Mouse (Mus musculus): ENCODE results near the gene Wdr95.

Wdr95 gene

DNA sequence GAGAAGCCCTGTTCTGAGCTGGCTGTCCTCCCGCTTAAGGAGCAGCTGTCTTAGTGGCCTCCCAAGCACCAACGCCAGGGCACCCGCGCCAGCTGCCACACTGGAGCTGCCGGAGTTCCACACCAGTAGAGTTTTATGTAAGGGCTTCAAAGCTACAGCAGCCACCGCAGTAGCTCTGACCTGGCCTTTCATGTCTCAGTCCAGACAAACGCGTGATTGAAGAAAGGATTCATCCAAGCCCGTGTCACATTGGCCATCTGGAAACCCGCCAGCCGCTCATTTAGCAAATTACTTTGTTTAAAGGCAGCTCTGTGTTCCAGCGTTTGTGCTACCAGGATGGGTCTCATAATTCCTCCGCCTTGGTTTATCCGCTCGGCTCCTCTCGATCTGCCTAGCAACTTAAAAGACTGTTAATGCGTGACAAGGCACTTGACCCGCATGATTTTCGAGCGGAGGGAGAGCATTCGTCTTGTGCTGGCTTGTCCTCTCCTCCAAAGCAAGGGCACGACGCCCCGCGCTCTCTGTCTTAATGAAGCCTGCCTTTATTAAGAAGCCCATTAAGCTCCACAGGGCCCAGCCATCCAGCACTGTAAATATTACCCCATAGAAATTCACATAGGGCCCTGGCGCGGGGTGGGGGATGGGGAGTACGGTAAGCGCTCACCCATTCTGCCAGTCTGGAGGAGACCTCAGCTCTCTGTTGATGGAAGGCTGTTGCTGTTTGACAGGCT is at the start of gene Wdr95:
TSS of gene Wdr95 (plus strand) at position 681 of the 731 bp plus-strand sequence.
- DNase-seq (ENCODE audit: low spot score in 2 of 2): no peak

DNA sequence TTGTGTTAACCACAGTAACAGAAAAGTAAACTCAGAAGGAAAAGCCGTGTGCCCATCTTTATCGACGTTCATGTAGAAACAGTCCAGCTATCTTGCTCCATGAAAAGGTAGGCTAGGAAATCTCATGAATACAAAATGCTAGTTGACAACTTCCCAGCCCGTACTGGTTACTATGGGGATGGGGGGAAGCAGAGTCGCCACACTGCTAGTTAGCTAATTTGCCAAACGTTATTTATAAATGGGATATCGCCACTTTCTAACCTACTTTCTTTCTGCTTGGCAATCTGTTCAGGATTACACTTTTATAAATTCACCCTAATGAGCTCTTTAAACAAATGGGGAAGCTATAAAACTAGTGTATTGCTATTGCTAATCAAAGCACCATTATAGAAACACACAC is 46.6 kb upstream of the Wdr95 start:
- no peak for DNase-seq (ENCODE audit: low spot score in 2 of 2)

DNA sequence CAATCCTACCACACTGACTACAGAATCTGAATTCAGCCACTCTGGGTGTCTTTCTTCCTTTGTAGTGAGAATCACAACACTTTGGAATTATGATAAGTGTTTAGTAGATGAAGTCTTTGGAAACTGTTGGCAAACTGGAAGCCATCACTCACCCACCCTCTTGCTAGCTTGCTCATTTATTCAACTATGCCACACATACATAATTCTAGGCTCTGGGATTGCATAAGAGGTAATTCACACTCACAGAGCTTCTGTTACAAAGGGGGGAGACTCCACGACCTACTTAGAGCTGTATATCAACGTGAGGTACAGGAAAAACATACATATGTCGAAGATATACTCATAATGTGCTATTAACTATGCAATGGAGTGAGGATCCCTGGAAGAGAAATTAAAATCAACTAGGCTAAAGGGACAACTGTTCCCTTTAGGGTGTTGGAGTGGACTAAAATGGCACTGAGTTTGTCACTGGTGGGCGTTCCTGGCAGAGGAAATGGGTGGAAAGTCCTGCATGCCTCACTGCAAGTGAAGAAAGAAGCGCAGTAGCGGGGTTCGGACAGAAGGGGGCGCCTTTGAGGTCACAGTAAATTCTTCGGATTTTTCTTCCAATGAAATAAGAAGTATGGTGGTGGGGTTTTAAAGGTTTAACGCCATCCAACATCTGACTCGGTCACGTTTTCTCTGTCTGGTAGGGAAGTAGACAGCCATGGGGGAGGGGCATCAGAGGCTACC is 45.0 kb upstream of the Wdr95 start:
- peak in 1 of 2 experiments; percentile 16 for DNase-seq (ENCODE audit: low spot score in 2 of 2)

DNA sequence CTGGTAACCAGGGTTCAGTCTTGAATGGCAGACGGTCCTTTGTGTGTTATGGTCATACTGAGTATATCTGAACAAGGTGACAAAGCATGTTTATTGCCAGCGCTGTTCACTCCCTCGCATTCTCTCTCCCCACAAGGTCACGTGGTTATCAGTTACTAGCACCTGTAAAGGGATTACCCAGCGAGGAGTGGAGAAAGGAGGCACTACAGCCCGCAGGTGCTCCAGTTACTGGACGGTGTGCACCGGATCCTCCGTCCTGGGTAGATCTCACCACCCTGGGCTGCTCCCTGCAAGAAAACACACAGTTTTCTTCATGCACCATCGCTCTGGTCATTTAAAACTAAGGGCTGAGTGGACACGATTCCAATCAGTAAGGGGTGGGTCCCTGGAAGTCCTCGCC is 44.2 kb upstream of the Wdr95 start:
- no peak for DNase-seq (ENCODE audit: low spot score in 2 of 2)

DNA sequence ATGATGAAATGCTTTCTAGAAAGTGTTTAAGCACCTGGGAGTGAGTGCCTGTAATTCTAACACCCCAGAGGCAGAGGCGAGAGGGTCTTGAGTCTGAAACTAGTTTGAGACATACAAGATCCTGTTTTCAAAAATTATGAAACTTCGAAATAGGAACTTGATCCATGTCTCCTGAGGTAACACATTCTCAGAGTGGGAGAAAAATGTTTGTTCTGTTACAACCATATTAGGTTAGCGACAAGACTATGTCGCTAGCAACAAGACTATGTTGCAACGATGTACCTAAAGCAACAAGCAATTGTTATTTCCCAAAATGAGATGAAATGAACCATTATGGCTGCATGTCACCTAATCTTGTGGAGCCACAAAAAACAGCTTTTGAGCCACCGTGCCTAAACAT is 43.0 kb upstream of the Wdr95 start:
- DNase-seq (ENCODE audit: low spot score in 2 of 2): no peak

DNA sequence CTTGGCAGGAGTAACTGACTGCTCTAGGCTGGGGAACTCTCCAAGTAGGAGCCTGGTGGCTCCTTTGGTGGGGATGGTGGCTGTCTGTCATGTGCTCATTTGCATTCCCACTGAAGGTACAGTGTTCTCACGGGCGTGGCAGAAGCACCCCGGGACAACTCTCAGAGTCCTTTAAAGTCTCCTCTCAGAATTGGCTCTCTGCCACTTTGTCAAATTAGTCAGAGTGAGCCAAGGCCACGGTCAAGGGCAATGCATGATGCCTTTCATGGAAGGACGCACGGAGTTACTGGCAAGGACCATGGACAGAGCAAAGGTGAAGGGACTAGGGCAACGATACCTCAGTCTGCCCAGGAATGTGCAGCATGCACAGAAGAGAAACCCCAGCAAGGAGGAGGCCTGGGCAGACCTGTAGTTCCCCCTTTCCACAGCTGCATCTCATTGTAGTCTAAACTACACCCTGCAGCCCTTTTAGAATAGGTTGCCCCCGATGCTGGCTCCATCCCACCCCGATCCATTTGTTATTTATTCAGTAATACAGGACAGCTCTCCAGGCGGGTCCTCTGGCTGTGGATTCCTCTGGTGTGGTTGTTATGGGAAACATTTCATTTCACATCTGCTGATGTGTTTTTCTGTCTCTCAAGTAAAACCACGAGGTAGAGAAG is 40.0 kb upstream of the Wdr95 start:
- DNase-seq (ENCODE audit: low spot score in 2 of 2): no peak

DNA sequence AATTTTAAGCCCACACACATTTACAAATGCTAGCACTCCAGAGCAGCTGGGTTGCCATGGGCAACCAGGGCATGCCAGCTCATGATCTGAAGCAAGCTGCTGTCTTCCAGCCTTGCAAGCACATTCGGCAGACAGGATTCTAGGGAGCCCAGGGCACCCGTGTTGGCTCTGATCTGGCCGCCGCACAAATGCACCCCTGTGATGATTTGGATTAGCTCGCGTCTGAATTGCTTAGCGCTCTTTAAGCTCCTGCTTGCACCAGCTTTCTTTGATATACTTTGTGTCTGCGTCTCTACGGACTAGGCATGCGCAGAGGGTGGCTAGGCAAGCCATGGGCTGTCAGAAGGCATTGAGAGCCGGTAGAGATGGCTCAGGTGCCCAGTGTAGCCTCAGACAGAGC is 39.3 kb upstream of the Wdr95 start:
- no peak for DNase-seq (ENCODE audit: low spot score in 2 of 2)

DNA sequence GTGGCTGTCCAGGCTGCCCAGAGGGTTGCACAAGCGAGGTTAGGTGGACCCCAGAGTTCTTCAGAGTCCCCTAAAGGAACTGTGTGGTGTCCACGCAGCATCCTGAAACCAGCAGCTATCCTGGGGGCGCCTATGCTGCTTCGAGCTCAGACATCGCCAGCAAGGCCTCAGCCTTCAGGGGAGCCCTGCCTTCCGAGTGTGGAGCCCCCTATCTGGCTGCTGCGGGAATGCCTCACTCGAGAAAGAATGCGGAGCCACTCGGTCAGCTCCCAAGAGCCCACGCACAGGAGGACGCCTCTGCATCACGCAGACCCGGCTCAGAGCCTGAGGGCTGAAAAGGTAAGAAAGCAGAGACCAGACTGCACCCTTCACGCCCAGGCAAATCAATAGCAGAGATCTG is 38.2 kb upstream of the Wdr95 start:
- no peak for DNase-seq (ENCODE audit: low spot score in 2 of 2)

DNA sequence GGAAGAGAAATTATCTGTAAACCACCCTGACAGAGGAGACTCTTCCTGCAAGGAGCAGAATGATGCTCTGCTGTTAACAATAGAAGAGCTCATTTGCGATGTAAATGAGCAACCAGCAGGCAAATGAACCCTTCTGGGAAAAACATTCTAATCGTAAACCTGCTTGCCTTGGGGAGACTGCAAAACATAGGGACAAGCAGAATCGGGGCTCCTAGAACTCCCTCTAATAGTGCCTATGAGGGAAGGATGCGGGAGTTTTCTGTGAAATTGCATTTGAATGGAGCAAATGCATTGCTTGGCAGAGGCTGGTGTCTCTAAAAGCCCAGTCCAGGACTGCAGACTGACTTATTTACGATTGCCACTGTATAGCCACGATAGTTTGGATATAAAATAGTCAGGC is 32.8 kb upstream of the Wdr95 start:
- no peak for DNase-seq (ENCODE audit: low spot score in 2 of 2)

DNA sequence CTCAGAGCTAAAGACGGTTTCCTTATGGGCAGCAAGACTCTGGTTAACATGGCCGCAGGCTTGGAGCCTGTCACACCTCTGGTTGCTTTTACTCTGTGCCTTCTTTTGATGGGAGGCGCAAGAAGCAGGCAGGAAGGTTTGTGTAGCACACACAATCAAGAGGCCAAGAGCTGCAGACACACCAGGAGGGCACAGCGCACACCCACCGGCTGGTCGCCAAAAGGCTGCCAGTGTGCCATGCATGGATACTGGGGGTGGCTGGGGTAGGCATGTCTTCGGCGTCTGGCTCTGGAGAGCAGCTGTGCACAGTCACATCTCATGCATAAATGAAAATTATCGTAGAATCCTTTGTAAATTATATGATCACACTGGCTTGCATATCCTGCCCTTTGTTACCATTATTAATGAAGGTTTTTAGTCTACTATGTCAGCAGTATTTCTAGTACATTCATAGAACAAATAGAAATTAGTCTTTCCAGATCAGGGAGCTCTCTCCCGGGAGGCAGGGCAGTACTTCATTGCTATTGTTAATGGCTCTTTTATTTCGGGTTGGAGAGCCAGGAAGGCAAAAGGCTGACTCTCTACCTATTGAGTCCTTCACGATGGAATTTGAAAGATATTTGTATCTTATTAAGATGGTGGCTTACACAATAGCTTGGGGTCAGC is 31.9 kb upstream of the Wdr95 start:
- no peak for DNase-seq (ENCODE audit: low spot score in 2 of 2)

DNA sequence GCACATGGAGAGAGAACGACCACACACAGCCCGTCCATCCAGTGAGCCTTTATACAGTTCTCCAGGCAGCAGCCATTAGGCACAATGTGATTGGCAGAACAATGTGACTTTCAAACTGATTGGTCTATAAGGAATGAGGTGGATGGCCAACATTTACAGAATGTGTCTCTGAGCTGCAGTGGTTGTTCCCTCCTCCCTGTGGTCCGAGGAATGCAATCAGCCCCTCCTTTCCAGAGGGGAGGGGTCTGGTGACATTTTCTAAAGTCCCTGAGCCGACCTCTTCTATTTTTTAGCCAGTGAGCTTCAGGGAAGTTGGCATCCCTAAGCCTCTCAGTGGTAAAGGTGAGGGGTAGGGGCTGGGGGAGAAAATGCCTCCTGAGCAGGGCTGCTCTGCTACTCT is 28.5 kb upstream of the Wdr95 start:
- DNase-seq (ENCODE audit: low spot score in 2 of 2): no peak

DNA sequence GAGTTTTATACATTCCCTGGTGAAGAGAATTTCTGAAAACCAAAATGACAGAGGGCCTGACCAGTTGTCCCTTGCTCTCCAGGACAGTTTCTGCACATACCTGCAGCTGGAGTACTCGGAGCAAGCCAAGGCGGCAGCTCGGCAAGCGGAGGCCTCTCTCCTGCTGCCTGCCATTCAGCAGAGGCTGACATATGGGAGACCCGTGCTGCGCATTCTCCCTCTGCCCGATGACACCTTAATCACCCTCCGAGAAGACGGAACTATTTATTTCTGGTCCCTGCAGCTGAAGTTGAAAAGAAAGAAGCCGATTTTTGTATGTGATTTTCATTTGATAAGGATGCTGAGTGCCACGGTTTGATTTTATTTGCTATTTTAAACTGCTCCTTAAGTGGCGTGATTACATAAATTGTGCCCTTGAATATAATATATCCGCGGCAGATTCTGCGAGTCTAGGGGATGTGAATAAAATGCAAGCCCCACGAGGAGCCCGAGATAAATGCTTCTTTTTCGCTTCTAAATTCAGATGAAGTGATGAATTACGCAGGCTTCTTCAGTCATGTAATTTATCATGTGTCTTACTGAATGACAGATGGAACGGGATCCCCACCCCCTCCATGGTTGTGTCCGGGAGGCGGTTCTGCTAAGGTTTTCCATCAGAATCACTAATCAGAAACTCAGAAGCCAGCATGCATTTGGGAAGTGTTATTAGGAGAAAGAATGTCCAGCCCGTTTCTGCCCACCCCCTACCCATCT is 24.9 kb upstream of the Wdr95 start:
- DNase-seq (ENCODE audit: low spot score in 2 of 2): no peak

DNA sequence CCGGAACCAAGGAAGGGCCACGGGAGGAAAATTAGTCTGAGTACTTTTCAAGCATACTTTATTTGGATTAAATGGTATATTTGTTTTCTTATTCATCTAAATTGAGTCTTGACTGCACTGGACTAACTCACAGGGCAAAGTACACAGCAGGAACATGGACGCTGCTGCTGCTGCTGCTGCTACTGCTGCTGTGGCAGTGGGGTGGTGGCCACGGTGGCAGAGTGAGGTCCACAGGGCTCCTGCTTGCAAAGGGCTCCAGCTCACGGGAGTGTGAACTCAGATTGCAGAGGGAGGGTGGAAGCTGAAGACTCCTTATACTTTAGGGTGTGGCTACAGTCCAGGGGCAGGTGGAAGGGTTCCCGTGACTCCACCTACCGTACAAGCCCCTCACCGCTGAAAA is 23.5 kb upstream of the Wdr95 start:
- no peak for DNase-seq (ENCODE audit: low spot score in 2 of 2)

DNA sequence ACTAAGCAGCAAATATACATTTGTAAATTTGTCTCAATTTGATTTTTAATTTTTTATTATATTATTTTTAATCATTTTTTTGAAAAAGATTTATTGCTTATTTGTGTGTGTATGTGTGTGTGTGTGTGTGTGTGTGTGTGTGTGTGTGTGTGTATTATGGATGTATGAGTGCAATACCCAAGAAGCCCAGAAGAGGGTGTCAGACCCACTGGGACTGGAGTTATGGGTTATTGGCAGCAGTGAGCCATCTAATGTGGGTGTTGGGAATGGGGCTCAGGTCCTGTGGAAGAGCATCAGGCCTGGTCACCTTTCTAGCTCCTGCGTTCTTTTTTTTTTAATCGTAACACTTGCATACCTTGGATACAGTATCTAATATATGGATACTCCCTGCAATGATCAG is 22.4 kb upstream of the Wdr95 start:
- DNase-seq (ENCODE audit: low spot score in 2 of 2): no peak

DNA sequence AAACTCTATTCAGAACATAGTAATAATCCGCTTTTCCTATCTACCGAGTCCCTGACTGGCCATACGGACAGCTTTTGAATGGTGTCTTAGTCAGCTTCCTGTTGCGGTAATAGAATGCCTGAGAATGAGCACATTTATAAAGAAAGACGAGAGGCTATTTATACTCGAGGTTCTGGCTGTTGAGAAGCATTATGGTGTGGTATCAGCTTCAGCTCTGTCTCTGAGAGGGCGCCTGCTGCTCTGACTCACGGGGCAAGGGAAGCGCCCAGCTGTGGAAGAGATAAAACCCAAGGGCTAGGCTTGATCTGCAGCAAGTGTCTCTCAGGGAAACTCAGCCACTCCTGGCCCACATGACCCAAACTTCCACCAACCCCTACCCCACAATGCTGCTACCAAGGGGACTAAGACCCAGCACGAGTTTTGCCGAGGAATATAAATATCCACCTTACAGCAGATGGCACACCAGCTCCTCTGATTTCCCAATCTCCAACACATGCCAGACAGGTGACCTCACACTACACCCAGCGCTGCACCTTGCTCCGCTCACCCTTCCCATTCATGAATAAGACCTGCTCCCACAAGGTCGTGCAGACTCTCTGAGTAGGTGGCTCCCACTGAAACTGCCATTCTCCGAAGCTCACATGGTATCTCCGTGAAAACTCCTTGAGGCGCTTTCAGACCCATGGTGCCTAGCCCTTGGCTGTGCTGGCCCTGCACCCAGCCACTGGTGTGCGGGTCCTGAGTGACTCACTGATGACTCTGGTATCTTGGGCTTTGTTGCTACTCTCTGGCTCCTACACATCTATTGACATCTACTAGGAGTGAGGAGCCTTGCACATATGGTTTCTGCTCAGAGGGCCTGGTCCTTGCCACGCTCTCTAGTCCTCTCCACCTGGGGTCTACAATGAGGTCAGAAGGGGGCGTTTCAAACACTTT is 20.1 kb upstream of the Wdr95 start:
- no peak for DNase-seq (ENCODE audit: low spot score in 2 of 2)

DNA sequence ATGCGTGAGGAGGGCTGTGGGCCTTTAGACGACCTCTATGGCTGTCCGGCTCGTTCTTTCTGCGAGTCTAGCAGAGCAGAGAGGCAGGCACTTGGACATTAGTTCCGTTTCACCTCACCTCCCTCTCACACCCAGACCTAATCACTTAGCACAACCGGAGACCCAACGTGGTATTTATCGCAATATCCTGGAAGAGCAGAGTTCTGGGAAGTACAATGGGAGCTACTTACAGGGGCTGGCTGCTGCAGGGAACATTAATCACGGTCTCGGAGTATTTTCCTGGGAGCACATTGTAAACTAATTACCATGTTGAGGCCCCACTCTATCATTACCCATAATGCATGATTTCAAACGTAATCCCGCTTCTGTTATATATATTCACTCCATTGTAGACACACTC is 18.2 kb upstream of the Wdr95 start:
- DNase-seq (ENCODE audit: low spot score in 2 of 2): no peak

DNA sequence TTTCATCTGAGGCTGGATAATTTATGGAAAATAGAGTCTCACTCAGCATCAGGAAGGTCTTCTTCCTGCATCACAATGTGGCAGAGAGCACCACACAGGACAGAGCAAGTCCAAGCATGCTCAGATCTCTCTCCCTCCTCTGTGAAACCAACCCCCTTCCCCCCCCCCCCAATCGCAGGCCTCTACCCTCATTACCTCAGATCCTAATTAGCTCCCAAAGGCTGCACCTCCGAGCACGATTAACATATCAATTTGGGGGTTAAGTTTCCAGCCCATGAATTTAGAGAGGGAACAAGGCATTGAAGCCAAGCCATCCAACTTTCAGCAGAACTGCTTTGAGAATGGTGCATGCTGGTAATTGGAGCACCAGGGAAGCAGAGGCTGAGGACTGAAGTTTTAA is 15.8 kb upstream of the Wdr95 start:
- DNase-seq (ENCODE audit: low spot score in 2 of 2): no peak

DNA sequence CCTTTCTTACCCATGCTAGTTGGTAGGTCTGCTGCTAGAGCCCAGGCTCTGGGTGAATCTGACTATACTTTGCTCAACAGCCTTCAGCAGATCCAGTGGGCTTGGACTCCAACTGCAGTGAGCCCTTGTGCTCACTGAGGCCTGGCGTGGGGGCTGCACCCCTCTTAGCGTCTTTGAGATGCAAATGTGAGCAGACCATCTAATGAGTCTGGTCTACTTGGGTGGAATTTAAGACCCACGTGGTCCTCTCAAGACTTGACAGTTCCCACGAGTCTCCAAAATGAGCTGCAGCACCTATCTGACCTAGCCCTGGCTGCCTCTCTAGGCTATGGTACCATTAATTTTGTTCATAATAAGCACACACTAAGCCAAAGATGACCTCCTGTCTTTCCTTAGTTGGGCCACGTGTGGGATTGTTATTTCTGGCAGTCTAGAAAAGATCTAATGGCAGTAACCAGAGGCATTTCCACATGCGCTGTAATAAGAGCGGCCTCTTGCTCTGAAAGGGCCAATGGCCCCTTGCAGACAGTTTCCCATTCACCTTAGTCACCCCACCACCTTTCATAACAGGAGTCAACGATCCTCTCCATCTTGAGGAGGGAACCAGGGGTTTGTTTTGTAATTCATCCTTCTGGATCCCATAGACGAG is 14.9 kb upstream of the Wdr95 start:
- no peak for DNase-seq (ENCODE audit: low spot score in 2 of 2)

DNA sequence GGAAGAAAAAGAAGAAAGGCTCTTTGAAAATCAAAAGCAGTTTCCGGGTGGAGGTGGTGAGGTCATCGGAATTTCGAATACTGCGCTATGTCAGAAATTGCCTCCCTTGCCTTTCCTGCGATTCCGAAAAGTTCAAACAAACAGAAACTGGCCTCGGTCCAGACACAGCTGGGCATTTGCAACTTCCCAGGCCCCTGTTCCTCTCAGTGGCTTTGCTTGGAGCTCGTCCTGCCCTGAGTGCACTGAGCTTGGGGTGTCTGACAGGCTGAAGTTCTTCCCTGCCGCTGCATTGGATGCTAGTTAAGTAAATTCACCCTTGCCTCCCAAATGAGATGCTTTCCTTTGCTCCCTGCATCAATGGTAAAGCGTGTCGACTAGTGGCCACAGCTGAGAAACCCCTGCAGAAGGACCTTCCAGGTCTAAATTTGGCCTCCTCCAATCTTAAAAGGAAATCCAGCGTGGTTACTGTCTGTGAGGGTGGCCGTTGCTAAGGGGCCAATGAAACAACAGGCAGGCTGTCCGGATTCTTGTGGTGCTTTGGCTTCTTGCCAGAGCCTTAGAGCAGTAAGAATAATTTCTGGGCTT is 14.3 kb upstream of the Wdr95 start:
- DNase-seq (ENCODE audit: low spot score in 2 of 2): no peak

DNA sequence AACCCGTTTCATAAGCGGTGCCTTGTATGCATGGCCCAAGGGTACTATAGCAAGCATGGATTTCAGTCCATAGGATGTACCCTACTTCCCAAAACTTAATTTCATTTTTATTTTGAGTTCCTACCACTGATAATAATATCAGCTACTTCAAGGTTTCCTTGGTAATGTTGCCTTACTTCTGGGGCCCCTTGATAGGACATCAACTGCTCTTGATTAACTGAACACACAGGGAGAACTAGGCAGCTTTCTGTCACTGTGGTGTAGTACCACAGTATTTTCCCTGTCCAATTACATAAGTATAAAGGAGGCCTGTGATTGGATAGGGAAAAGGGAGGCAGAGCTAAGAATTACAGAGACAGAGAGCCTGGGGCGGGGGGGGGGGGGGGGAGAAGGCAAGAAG is 13.6 kb upstream of the Wdr95 start:
- DNase-seq (ENCODE audit: low spot score in 2 of 2): no peak
